Mouse (Mus musculus): ENCODE results near the gene Gm20388. TPM values are rescaled to one million over a fixed set of nuclear protein-coding genes. Genes with fewer than 3 reads are reported as not detected.

The Gm20388 gene
- total RNA-seq, 2 experiments from 2014 or later, result 4.4 to 7.8 TPM

- DNase-seq (ENCODE audit: low spot score in 2 of 2), result no peak
Observed at GRCm38 (mm10) chr8:120642031-120642662, 731.5 kb downstream of the Gm20388 start.

- DNase-seq (ENCODE audit: low spot score in 2 of 2), result peak; percentile 65 to 66
Observed at GRCm38 (mm10) chr8:120644663-120645062, 734.0 kb downstream of the Gm20388 start.

GRCm38 (mm10) chr8:120647532-120647931 is 736.9 kb downstream of the Gm20388 start, which contains the start of gene 1190005I06Rik:
TSS of gene 1190005I06Rik (minus strand) at chr8:120647632.
- no peak for DNase-seq (ENCODE audit: low spot score in 2 of 2)

GRCm38 (mm10) chr8:120656322-120657052 is 745.8 kb downstream of the Gm20388 start:
- DNase-seq (ENCODE audit: low spot score in 2 of 2), result no peak

- DNase-seq (ENCODE audit: low spot score in 2 of 2), result no peak
Observed at GRCm38 (mm10) chr8:120657415-120657814, 746.8 kb downstream of the Gm20388 start.

- no peak for DNase-seq (ENCODE audit: low spot score in 2 of 2)
Observed at GRCm38 (mm10) chr8:120664566-120664965, 753.9 kb downstream of the Gm20388 start.

GRCm38 (mm10) chr8:120665726-120666455 is 755.2 kb downstream of the Gm20388 start:
- no peak for DNase-seq (ENCODE audit: low spot score in 2 of 2)

- no peak for DNase-seq (ENCODE audit: low spot score in 2 of 2)
Observed at GRCm38 (mm10) chr8:120666807-120667470, 756.3 kb downstream of the Gm20388 start.

- DNase-seq (ENCODE audit: low spot score in 2 of 2), result peak; percentile 87 to 92
Observed at GRCm38 (mm10) chr8:120667561-120668373, 757.1 kb downstream of the Gm20388 start, which contains the start of the genes Gm27021 and Cox4i1. TSS of gene Gm27021 (minus strand) at chr8:120668079. TSS of gene Cox4i1 (plus strand) at chr8:120668222.

- no peak for DNase-seq (ENCODE audit: low spot score in 2 of 2)
Observed at GRCm38 (mm10) chr8:120668374-120668905, 757.8 kb downstream of the Gm20388 start, which contains the start of gene Emc8. TSS of gene Emc8 (minus strand) at chr8:120668573.

- no peak for DNase-seq (ENCODE audit: low spot score in 2 of 2)
Observed at GRCm38 (mm10) chr8:120671775-120672174, 761.1 kb downstream of the Gm20388 start.

- no peak for DNase-seq (ENCODE audit: low spot score in 2 of 2)
Observed at GRCm38 (mm10) chr8:120672626-120673229, 762.1 kb downstream of the Gm20388 start.

GRCm38 (mm10) chr8:120673298-120673697 is 762.7 kb downstream of the Gm20388 start:
- DNase-seq (ENCODE audit: low spot score in 2 of 2), result no peak

GRCm38 (mm10) chr8:120675718-120676117 is 765.1 kb downstream of the Gm20388 start:
- DNase-seq (ENCODE audit: low spot score in 2 of 2), result no peak

GRCm38 (mm10) chr8:120678447-120678846 is 767.8 kb downstream of the Gm20388 start:
- peak; percentile 83 to 87 for DNase-seq (ENCODE audit: low spot score in 2 of 2)

GRCm38 (mm10) chr8:120679629-120680387 is 769.2 kb downstream of the Gm20388 start:
- no peak for DNase-seq (ENCODE audit: low spot score in 2 of 2)

GRCm38 (mm10) chr8:120680405-120680804 is 769.8 kb downstream of the Gm20388 start:
- peak in 1 of 2 experiments; percentile 37 for DNase-seq (ENCODE audit: low spot score in 2 of 2)

GRCm38 (mm10) chr8:120681113-120681512 is 770.5 kb downstream of the Gm20388 start:
- no peak for DNase-seq (ENCODE audit: low spot score in 2 of 2)

- DNase-seq (ENCODE audit: low spot score in 2 of 2), result peak in 1 of 2 experiments; percentile 31
Observed at GRCm38 (mm10) chr8:120683602-120684001, 773.0 kb downstream of the Gm20388 start.
